Mouse (Mus musculus) heart, postnatal 4 days (tissue): ENCODE measurements at regions not wholly inside any gene's neighbourhood (a gene's known extent, or its start where the extent isn't known, plus 50 kb on each side); places are given as distances from the start of the nearest gene placed in this dataset.

ENCODE experiments used
- DNase-seq: peaks from one replicate; pipeline ENCODE4 v3.0.0; 2021

GRCm38 (mm10) chr13:28516636-28517035 lies 259.3 kb downstream of the Gm11361 start:
- DNase-seq: no peak

- DNase-seq: no peak
Measured at GRCm38 (mm10) chr13:28514245-28514644, 256.9 kb downstream of the Gm11361 start.

- DNase-seq: no peak
Measured at GRCm38 (mm10) chr13:28513336-28513735, 256.0 kb downstream of the Gm11361 start.

GRCm38 (mm10) chr13:28512573-28513334 lies 255.4 kb downstream of the Gm11361 start:
- DNase-seq: no peak

GRCm38 (mm10) chr13:28508184-28508583 lies 250.9 kb downstream of the Gm11361 start:
- DNase-seq: peak; percentile 26

GRCm38 (mm10) chr13:28507783-28508182 lies 250.5 kb downstream of the Gm11361 start:
- peak; percentile 36 for DNase-seq

- DNase-seq: no peak
Measured at GRCm38 (mm10) chr13:28504340-28504739, 247.0 kb downstream of the Gm11361 start.

GRCm38 (mm10) chr13:28502171-28502570 lies 244.8 kb downstream of the Gm11361 start:
- peak; percentile 59 for DNase-seq

- no peak for DNase-seq
Measured at GRCm38 (mm10) chr13:28500697-28501096, 243.4 kb downstream of the Gm11361 start.

GRCm38 (mm10) chr13:28497483-28497882 lies 240.2 kb downstream of the Gm11361 start:
- no peak for DNase-seq

- DNase-seq: no peak
Measured at GRCm38 (mm10) chr13:28492015-28492414, 234.7 kb downstream of the Gm11361 start.

- no peak for DNase-seq
Measured at GRCm38 (mm10) chr13:28483727-28484126, 226.4 kb downstream of the Gm11361 start.

GRCm38 (mm10) chr13:28481224-28481965 lies 224.1 kb downstream of the Gm11361 start:
- DNase-seq: no peak

- no peak for DNase-seq
Measured at GRCm38 (mm10) chr13:28466151-28466550, 208.8 kb downstream of the Gm11361 start.

- DNase-seq: no peak
Measured at GRCm38 (mm10) chr13:28465187-28465880, 208.0 kb downstream of the Gm11361 start.

- no peak for DNase-seq
Measured at GRCm38 (mm10) chr13:28461281-28461680, 204.0 kb downstream of the Gm11361 start.

GRCm38 (mm10) chr13:28457403-28457802 lies 200.1 kb downstream of the Gm11361 start:
- DNase-seq: no peak

- DNase-seq: no peak
Measured at GRCm38 (mm10) chr13:28455878-28456277, 198.6 kb downstream of the Gm11361 start.

GRCm38 (mm10) chr13:28455016-28455415 lies 197.7 kb downstream of the Gm11361 start:
- DNase-seq: no peak

- DNase-seq: no peak
Measured at GRCm38 (mm10) chr13:28450699-28451445, 193.5 kb downstream of the Gm11361 start.

- no peak for DNase-seq
Measured at GRCm38 (mm10) chr13:28449026-28449425, 191.7 kb downstream of the Gm11361 start.

- no peak for DNase-seq
Measured at GRCm38 (mm10) chr13:28442250-28442649, 184.9 kb downstream of the Gm11361 start.
